In genomic region chr17:30576946-30577345, GRCm38 (mm10) we compare ENCODE assay signal across 8 mouse cellular contexts. TPM values are rescaled to one million over a fixed set of nuclear protein-coding genes. Genes with fewer than 3 reads are reported as not detected.
DNase-seq lines count a peak whose midpoint lies in the region; ATAC-seq lines count a peak whose summit lies in the region.

No protein-coding gene starts in this region.

- H3K4me3 ChIP-seq in megakaryocyte, embryonic 14.5 days (replicated peaks) = peak overlapping the region; percentile 92
- peak overlapping the region; percentile 69 for H3K4me3 ChIP-seq in limb, embryonic 11.5 days (ENCODE audit: low read depth, low read length)
- H3K4me3 ChIP-seq in stomach, embryonic 15.5 days (replicated peaks) = peak overlapping the region; percentile 83

- peaks cover 3% of the 10 kb centered on the region for H3K27me3 ChIP-seq in megakaryocyte, embryonic 14.5 days (replicated peaks)
- no peaks in the 10 kb centered on the region for H3K27me3 ChIP-seq in limb, embryonic 11.5 days (ENCODE audit: control insufficient read depth, insufficient read depth, low read length)
- no peaks in the 10 kb centered on the region for H3K27me3 ChIP-seq in stomach, embryonic 15.5 days (replicated peaks)

- peak overlapping the region; percentile 70 for H3K4me2 ChIP-seq in limb, embryonic 11.5 days (ENCODE audit: low read depth, severe bottlenecking)
- peak overlapping the region; percentile 64 for H3K4me2 ChIP-seq in stomach, embryonic 15.5 days

- DNase-seq in adrenal gland, postnatal 10 days = peak; percentile 19
- DNase-seq in adrenal gland, postnatal 4 days (ENCODE audit: low spot score in 2 of 2) = no peak
- DNase-seq in limb, embryonic 11.5 days (ENCODE audit: low spot score) = no peak
- no peak for DNase-seq in embryo, embryonic 10.5 days (ENCODE audit: low spot score)
- DNase-seq in T-cell, adult 2 months (ENCODE audit: low spot score) = no peak

- H3K36me3 ChIP-seq in megakaryocyte, embryonic 14.5 days (replicated peaks; ENCODE audit: low read length) = peaks cover 6% of the 10 kb centered on the region
- H3K36me3 ChIP-seq in limb, embryonic 11.5 days (ENCODE audit: control insufficient read depth, insufficient read depth, low read length) = no peaks in the 10 kb centered on the region
- H3K36me3 ChIP-seq in stomach, embryonic 15.5 days = no peaks in the 10 kb centered on the region

- H3K27ac ChIP-seq in limb, embryonic 11.5 days (replicated peaks; ENCODE audit: low read depth, low read length) = no peak overlapping the region
- peak overlapping the region; percentile 92; the same call in 1 of the 2 replicates for H3K27ac ChIP-seq in stomach, embryonic 15.5 days

- H3K9ac ChIP-seq in limb, embryonic 11.5 days (ENCODE audit: low read length) = peak overlapping the region; percentile 68
- H3K9ac ChIP-seq in stomach, embryonic 15.5 days = peak overlapping the region; percentile 73

- H3K9me3 ChIP-seq in megakaryocyte, embryonic 14.5 days = no peaks in the 10 kb centered on the region
- H3K9me3 ChIP-seq in limb, embryonic 11.5 days (ENCODE audit: control insufficient read depth, low read length) = no peaks in the 10 kb centered on the region
- H3K9me3 ChIP-seq in stomach, embryonic 15.5 days = no peaks in the 10 kb centered on the region

- peaks cover 48% of the 10 kb centered on the region for H3K4me1 ChIP-seq in megakaryocyte, embryonic 14.5 days
- peaks cover 7% of the 10 kb centered on the region for H3K4me1 ChIP-seq in limb, embryonic 11.5 days (ENCODE audit: control insufficient read depth, insufficient read depth, low read length)
- H3K4me1 ChIP-seq in stomach, embryonic 15.5 days = peaks cover 9% of the 10 kb centered on the region; the same call in 1 of the 2 replicates

- ATAC-seq in megakaryocyte, adult 5-6 weeks (ENCODE audit: poor library complexity, severe bottlenecking) = no peak
- no peak for ATAC-seq in limb, embryonic 11.5 days (ENCODE audit: insufficient number of reproducible peaks, low FRiP score, low TSS enrichment, low read depth)
- ATAC-seq in stomach, embryonic 15.5 days (ENCODE audit: insufficient read depth, low FRiP score, low read depth) = no peak

- WGBS in limb, embryonic 11.5 days = 67% methylated on average over 12 of the region's 12 CpGs
- 48% methylated on average over 12 of the region's 12 CpGs for WGBS in stomach, embryonic 15.5 days

RNA-seq across cellular contexts. Expression of gene Btbd9, which starts 0.7 kb away (rescaled TPM):
- total RNA-seq in adrenal gland, postnatal 10 days (2021) = 10 to 100 TPM; 25.3 to 34.6 TPM
- total RNA-seq in adrenal gland, postnatal 4 days (2021) = 10 to 100 TPM; 40.4 to 41.5 TPM
- 80.3 and 125 TPM in 2 replicates for polyA plus RNA-seq in megakaryocyte, embryonic 14.5 days (2012; ENCODE audit: insufficient read depth, low replicate concordance)
- 16.3 and 21.0 TPM in 2 replicates for total RNA-seq in megakaryocyte, adult 5-6 weeks (2015)
- 12.6 and 15.5 TPM in 2 replicates for total RNA-seq in megakaryocyte, adult 5-6 weeks (2017)
- polyA plus RNA-seq in limb, embryonic 11.5 days (2014; fragmentation: Nextera tagmentation; extraction: Ambion mirVana) = 41.1 and 43.7 TPM in 2 replicates
- 56.0 TPM in 2 replicates for polyA plus RNA-seq in stomach, embryonic 15.5 days (2015; fragmentation: Nextera tagmentation; extraction: Ambion mirVana)

RNA-seq across cellular contexts. Expression of gene Dnah8, which starts 47.2 kb away (rescaled TPM):
- 1 to 10 TPM; 1.4 to 2.4 TPM for total RNA-seq in adrenal gland, postnatal 10 days (2021)
- 1 to 10 TPM in 1 of 2 experiments, under 1 TPM in 1; 0.62 to 1.3 TPM for total RNA-seq in adrenal gland, postnatal 4 days (2021)
- polyA plus RNA-seq in megakaryocyte, embryonic 14.5 days (2012; ENCODE audit: insufficient read depth, low replicate concordance) = not detected in 2 replicates
- 23.8 and 24.3 TPM in 2 replicates for total RNA-seq in megakaryocyte, adult 5-6 weeks (2015)
- 35.7 and 43.9 TPM in 2 replicates for total RNA-seq in megakaryocyte, adult 5-6 weeks (2017)
- 0.60 and 0.67 TPM in 2 replicates for polyA plus RNA-seq in limb, embryonic 11.5 days (2014; fragmentation: Nextera tagmentation; extraction: Ambion mirVana)
- polyA plus RNA-seq in stomach, embryonic 15.5 days (2015; fragmentation: Nextera tagmentation; extraction: Ambion mirVana) = 0.89 and 1.0 TPM in 2 replicates

RNA-seq across cellular contexts. Expression of gene Glo1, which starts 49.7 kb away (rescaled TPM):
- total RNA-seq in adrenal gland, postnatal 10 days (2021) = 100 to 1,000 TPM; 123 to 131 TPM
- total RNA-seq in adrenal gland, postnatal 4 days (2021) = 100 to 1,000 TPM; 121 to 138 TPM
- 0.65 and 21.7 TPM in 2 replicates for polyA plus RNA-seq in megakaryocyte, embryonic 14.5 days (2012; ENCODE audit: insufficient read depth, low replicate concordance)
- 52.5 and 55.3 TPM in 2 replicates for total RNA-seq in megakaryocyte, adult 5-6 weeks (2015)
- total RNA-seq in megakaryocyte, adult 5-6 weeks (2017) = 56.7 and 61.8 TPM in 2 replicates
- polyA plus RNA-seq in limb, embryonic 11.5 days (2014; fragmentation: Nextera tagmentation; extraction: Ambion mirVana) = 231 and 232 TPM in 2 replicates
- 216 and 221 TPM in 2 replicates for polyA plus RNA-seq in stomach, embryonic 15.5 days (2015; fragmentation: Nextera tagmentation; extraction: Ambion mirVana)

Comparison
In these comparisons a context has a peak if more than half of its experiments do, and no peak if none do; other contexts are left out.
1. RNA of gene Dnah8, which starts 47.2 kb away (total RNA-seq): 23.8 to 43.9 TPM in megakaryocyte, adult 5-6 weeks; 1.4 to 2.4 TPM in adrenal gland, postnatal 10 days and 0.62 to 1.3 TPM in adrenal gland, postnatal 4 days; every median in the first group is over 4 times any median in the second.
2. Peak in every context shown above with its lines, with median percentiles within 50 percentile points of each other: H3K4me3 ChIP-seq.